Mouse (Mus musculus) spleen, postnatal 36 days (tissue): ENCODE results near the gene Cops7b.
A peak's percentile ranks its signal among the peaks of the same experiment; 100 is the strongest.
"Not testable (repeated sequence)": the region's sequence is repeated elsewhere in the genome, so short reads cannot be mapped to it uniquely, and the experiment has no call there.

Experiments used
- DNase-seq, 2 experiments: peaks; one replicate each; pipeline ENCODE4 v3.0.0; 2022; ENCODE audit warnings: low spot score in 2 of 2, mixed read lengths in 1 of 2

Cops7b gene

GRCm38 (mm10) chr1:86582451-86583096, at the start of gene Cops7b, which contains the start of gene Pde6d:
TSS of gene Cops7b (plus strand) at chr1:86582904.
TSS of gene Pde6d (minus strand) at chr1:86582629.
- DNase-seq = peak; percentile 92

- DNase-seq = no peak
These were observed 49.1 kb upstream of the Cops7b start for GRCm38 (mm10) chr1:86533411-86534130.

- DNase-seq = no peak
These were observed 44.3 kb upstream of the Cops7b start for GRCm38 (mm10) chr1:86538383-86538782.

GRCm38 (mm10) chr1:86539583-86539982, 43.1 kb upstream of the Cops7b start:
- not testable (repeated sequence) for DNase-seq

GRCm38 (mm10) chr1:86542584-86542983, 40.1 kb upstream of the Cops7b start:
- no peak for DNase-seq

GRCm38 (mm10) chr1:86546797-86547196, 35.9 kb upstream of the Cops7b start:
- no peak for DNase-seq

- no peak for DNase-seq
These were observed 31.4 kb upstream of the Cops7b start for GRCm38 (mm10) chr1:86551299-86551698.

- DNase-seq = no peak
These were observed 30.8 kb upstream of the Cops7b start for GRCm38 (mm10) chr1:86551877-86552276.

- no peak for DNase-seq
These were observed 27.0 kb upstream of the Cops7b start for GRCm38 (mm10) chr1:86555665-86556064.

- DNase-seq = no peak
These were observed 24.8 kb upstream of the Cops7b start for GRCm38 (mm10) chr1:86557872-86558271.

- DNase-seq = no peak
These were observed 23.5 kb upstream of the Cops7b start for GRCm38 (mm10) chr1:86559232-86559631.

- no peak for DNase-seq
These were observed 20.0 kb upstream of the Cops7b start for GRCm38 (mm10) chr1:86562663-86563062.

GRCm38 (mm10) chr1:86568409-86568808, 14.3 kb upstream of the Cops7b start:
- DNase-seq = no peak

GRCm38 (mm10) chr1:86569292-86569860, 13.3 kb upstream of the Cops7b start:
- no peak for DNase-seq

- no peak for DNase-seq
These were observed 11.3 kb upstream of the Cops7b start for GRCm38 (mm10) chr1:86571381-86571780.

GRCm38 (mm10) chr1:86571941-86572340, 10.8 kb upstream of the Cops7b start:
- no peak for DNase-seq

GRCm38 (mm10) chr1:86580426-86580825, 2.3 kb upstream of the Cops7b start:
- no peak for DNase-seq

- peak in 1 of 2 experiments; percentile 15 for DNase-seq
These were observed 833 bp upstream of the Cops7b start for GRCm38 (mm10) chr1:86581692-86582450.

- no peak for DNase-seq
These were observed 1.0 kb downstream of the Cops7b start for GRCm38 (mm10) chr1:86583709-86584108.

- peak; percentile 61 to 66 for DNase-seq
These were observed 4.3 kb downstream of the Cops7b start for GRCm38 (mm10) chr1:86586992-86587391.

- DNase-seq = no peak
These were observed 11.8 kb downstream of the Cops7b start for GRCm38 (mm10) chr1:86594539-86594938.

- no peak for DNase-seq
These were observed 12.6 kb downstream of the Cops7b start for GRCm38 (mm10) chr1:86595315-86595714.
